Mouse (Mus musculus) lung, embryonic 15.5 days (tissue): Measurements from ENCODE around the gene Xrn2. TPM values are rescaled to one million over a fixed set of nuclear protein-coding genes. Genes with fewer than 3 reads are reported as not detected.

Experiments
- ATAC-seq: fragments of 200-750 bp; cut with Nextera tagmentation; 2 replicates; pipeline ENCODE4 v1.8.0; 2017; ENCODE audit warnings: moderate number of reproducible peaks, borderline replicate concordance; ENCODE audit not compliant: low FRiP score, low TSS enrichment; ENCODE audit errors: extremely low read depth
- H3K27ac ChIP-seq: fragments of 300-500 bp; sonication (generic); 2 replicates; pipeline ENCODE4 v1.5.1; 2015; ENCODE audit warnings: moderate library complexity, mild to moderate bottlenecking, inconsistent platforms
- H3K27me3 ChIP-seq: fragments of 300-500 bp; sonication (generic); 2 replicates; pipeline ENCODE4 v1.6.1; 2015; ENCODE audit warnings: inconsistent platforms
- H3K36me3 ChIP-seq: fragments of 300-500 bp; sonication (generic); 2 replicates; pipeline ENCODE4 v1.6.1; 2015; ENCODE audit warnings: inconsistent platforms
- H3K4me1 ChIP-seq: fragments of 300-500 bp; sonication (generic); 2 replicates; pipeline ENCODE4 v1.6.1; 2015; ENCODE audit warnings: inconsistent platforms
- H3K4me2 ChIP-seq: fragments of 300-500 bp; sonication (generic); 2 replicates; pipeline ENCODE4 v1.6.1; 2015; ENCODE audit warnings: inconsistent platforms, mild to moderate bottlenecking, moderate library complexity
- H3K4me3 ChIP-seq: fragments of 300-500 bp; sonication (generic); 2 replicates; pipeline ENCODE4 v1.5.1; 2015; ENCODE audit warnings: mild to moderate bottlenecking, inconsistent platforms
- H3K9ac ChIP-seq: fragments of 300-500 bp; sonication (generic); 2 replicates; pipeline ENCODE4 v1.6.1; 2015; ENCODE audit warnings: inconsistent platforms
- H3K9me3 ChIP-seq: fragments of 300-500 bp; sonication (generic); 2 replicates; pipeline ENCODE4 v1.6.1; 2016; ENCODE audit warnings: inconsistent platforms
- WGBS: fragments of 180-500 bp; shearing (Covaris S2); methylation state at CpG from one replicate; pipeline ENCODE4 v1.1.7; 2015; 5-methylcytosine and 5-hydroxymethylcytosine counted together
- polyA plus RNA-seq: library from polyadenylated mRNA; unstranded; fragments of >200 nt; fragmentation: Nextera tagmentation; extraction: Ambion mirVana; gene quantifications from 2 replicates; pipeline ENCODE4 v1.2.1, GENCODE M21; 2015

Gene Xrn2
- polyA plus RNA-seq = 77.3 and 77.6 TPM in 2 replicates

- ATAC-seq = peak; percentile 95
- Histone ChIP-seq H3K9ac (peak within 1 kb of the TSS; percentile 92), H3K4me1 (peaks cover 19% of the 10 kb centered on the region), H3K27me3 (no peaks in the 10 kb centered on the region), H3K36me3 (no peaks in the 10 kb centered on the region), H3K4me3 (peak within 1 kb of the TSS; percentile 97), H3K27ac (peak within 1 kb of the TSS; percentile 100), H3K9me3 (no peaks in the 10 kb centered on the region), H3K4me2 (peak within 1 kb of the TSS; percentile 77)
- under 1% methylated on average over 37 of the region's 37 CpGs for WGBS
Measured at GRCm38 (mm10) chr2:147012623-147013184, at the start of gene Xrn2. Xrn2 (plus strand) TSS chr2:147012996.

- WGBS = 71% methylated on average over 3 of the region's 3 CpGs
- no peaks in the 10 kb centered on the region for H3K36me3 ChIP-seq
Measured at GRCm38 (mm10) chr2:146975024-146975423, 37.8 kb upstream of the Xrn2 start.

DNA sequence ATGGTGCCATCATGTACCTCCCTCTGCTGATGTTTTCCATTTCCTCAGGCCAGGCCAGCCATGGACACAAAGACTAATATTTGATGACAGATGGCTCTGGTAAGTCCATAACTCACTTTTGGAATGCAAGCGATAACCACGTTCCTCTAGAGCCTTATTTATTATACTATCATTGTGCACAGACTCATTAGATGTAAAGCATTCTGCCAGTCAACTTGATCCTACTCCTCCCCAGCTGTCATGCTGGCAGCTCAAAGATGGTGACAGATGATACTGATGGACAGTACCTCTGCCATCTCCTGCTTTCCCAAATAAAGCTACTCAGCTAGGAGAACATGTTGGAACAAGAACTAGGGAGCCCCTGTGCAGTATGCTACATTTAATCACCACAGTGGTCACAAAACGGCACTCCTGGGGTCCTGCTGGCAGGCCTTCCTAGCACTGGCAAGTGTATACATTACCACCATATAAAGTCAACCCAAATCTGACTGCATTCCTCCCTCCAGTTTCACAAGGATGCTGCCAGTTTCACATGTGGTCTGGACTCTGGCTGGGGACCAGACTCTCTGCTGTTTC is 37.3 kb upstream of the Xrn2 start:
- H3K4me3 ChIP-seq = no peak overlapping the region
- H3K27ac ChIP-seq = no peak overlapping the region
- H3K9me3 ChIP-seq = no peaks in the 10 kb centered on the region
- no peaks in the 10 kb centered on the region for H3K36me3 ChIP-seq
- no peaks in the 10 kb centered on the region for H3K27me3 ChIP-seq
- no peak overlapping the region for H3K4me2 ChIP-seq
- 63% methylated on average over 3 of the region's 3 CpGs for WGBS
- H3K9ac ChIP-seq = no peak overlapping the region
- ATAC-seq = no peak
- no peaks in the 10 kb centered on the region for H3K4me1 ChIP-seq

More at GRCm38 (mm10) chr2:146975024-146975423, 37.8 kb upstream of the Xrn2 start:
- H3K27ac ChIP-seq = no peak overlapping the region
- no peaks in the 10 kb centered on the region for H3K27me3 ChIP-seq
- H3K4me1 ChIP-seq = no peaks in the 10 kb centered on the region
- H3K9ac ChIP-seq = no peak overlapping the region
- no peak for ATAC-seq
- no peak overlapping the region for H3K4me2 ChIP-seq
- no peak overlapping the region for H3K4me3 ChIP-seq
- H3K9me3 ChIP-seq = no peaks in the 10 kb centered on the region

DNA sequence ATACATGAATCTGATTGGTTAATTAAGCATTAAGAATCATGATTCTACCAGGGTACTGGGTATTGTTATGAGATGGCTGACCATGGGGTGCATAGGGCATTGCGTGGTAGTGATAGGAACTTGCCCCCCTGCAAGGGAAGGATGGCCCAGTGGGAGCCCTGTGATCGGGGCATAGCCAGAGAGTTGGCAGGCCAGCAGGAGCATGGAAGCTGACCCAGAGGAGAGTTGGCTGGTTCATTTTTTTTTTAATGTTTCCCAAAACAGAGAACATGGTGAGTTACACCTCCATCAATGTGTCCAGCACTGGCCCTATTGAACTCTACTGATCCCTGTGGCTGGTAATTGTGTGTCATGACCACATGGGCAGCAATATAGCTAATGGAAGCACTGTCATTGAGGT is 30.0 kb upstream of the Xrn2 start:
- no peak overlapping the region for H3K27ac ChIP-seq
- no peak overlapping the region for H3K9ac ChIP-seq
- no peak for ATAC-seq
- H3K27me3 ChIP-seq = no peaks in the 10 kb centered on the region
- WGBS = 83% methylated on average over 2 of the region's 2 CpGs
- H3K4me2 ChIP-seq = no peak overlapping the region
- no peaks in the 10 kb centered on the region for H3K4me1 ChIP-seq
- no peaks in the 10 kb centered on the region for H3K36me3 ChIP-seq
- no peak overlapping the region for H3K4me3 ChIP-seq
- H3K9me3 ChIP-seq = no peaks in the 10 kb centered on the region

DNA sequence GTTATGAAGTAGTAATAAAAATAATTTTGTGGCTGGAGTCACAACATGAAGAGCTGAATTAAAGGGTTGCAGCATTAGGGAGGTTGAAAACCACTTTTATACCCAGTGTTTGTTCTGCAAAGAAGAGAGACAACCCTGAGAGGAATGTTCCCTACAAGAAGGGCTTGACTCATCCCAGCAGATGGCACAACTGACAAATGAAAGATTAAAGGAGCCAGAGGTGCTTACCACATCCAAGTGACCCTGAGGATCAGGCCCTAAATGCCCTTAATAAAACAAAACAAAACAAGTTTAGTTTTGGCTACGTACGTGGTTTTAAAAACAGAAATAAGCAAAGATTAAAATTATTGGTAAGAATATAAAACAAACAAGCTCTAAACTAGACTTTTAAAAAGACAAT is 28.0 kb upstream of the Xrn2 start:
- no peak for ATAC-seq
- H3K4me3 ChIP-seq = no peak overlapping the region
- no peaks in the 10 kb centered on the region for H3K4me1 ChIP-seq
- H3K36me3 ChIP-seq = no peaks in the 10 kb centered on the region
- no peak overlapping the region for H3K27ac ChIP-seq
- WGBS = 90% methylated on average over 2 of the region's 2 CpGs
- H3K9me3 ChIP-seq = no peaks in the 10 kb centered on the region
- H3K4me2 ChIP-seq = no peak overlapping the region
- H3K9ac ChIP-seq = no peak overlapping the region
- H3K27me3 ChIP-seq = no peaks in the 10 kb centered on the region

GRCm38 (mm10) chr2:146985807-146986206 is 27.0 kb upstream of the Xrn2 start:
- H3K4me1 ChIP-seq = no peaks in the 10 kb centered on the region
- no peak overlapping the region for H3K27ac ChIP-seq
- no peaks in the 10 kb centered on the region for H3K36me3 ChIP-seq
- H3K9me3 ChIP-seq = no peaks in the 10 kb centered on the region
- H3K27me3 ChIP-seq = no peaks in the 10 kb centered on the region
- no peak overlapping the region for H3K4me2 ChIP-seq
- WGBS = 76% methylated on average over 1 of the region's 1 CpGs
- H3K9ac ChIP-seq = no peak overlapping the region
- no peak for ATAC-seq
- H3K4me3 ChIP-seq = no peak overlapping the region

GRCm38 (mm10) chr2:146986429-146986828 is 26.4 kb upstream of the Xrn2 start:
- no peak overlapping the region for H3K4me3 ChIP-seq
- H3K27ac ChIP-seq = no peak overlapping the region
- ATAC-seq = no peak
- no peaks in the 10 kb centered on the region for H3K36me3 ChIP-seq
- no peaks in the 10 kb centered on the region for H3K4me1 ChIP-seq
- no peak overlapping the region for H3K9ac ChIP-seq
- H3K27me3 ChIP-seq = no peaks in the 10 kb centered on the region
- no peaks in the 10 kb centered on the region for H3K9me3 ChIP-seq
- no peak overlapping the region for H3K4me2 ChIP-seq

- Histone ChIP-seq H3K4me2 (no peak overlapping the region), H3K4me3 (no peak overlapping the region), H3K27ac (no peak overlapping the region), H3K9ac (no peak overlapping the region), H3K36me3 (no peaks in the 10 kb centered on the region), H3K4me1 (peaks cover 9% of the 10 kb centered on the region), H3K9me3 (no peaks in the 10 kb centered on the region), H3K27me3 (no peaks in the 10 kb centered on the region)
- WGBS = 84% methylated on average over 2 of the region's 2 CpGs
- ATAC-seq = no peak
Measured at GRCm38 (mm10) chr2:147007265-147007664, 5.5 kb upstream of the Xrn2 start.

DNA sequence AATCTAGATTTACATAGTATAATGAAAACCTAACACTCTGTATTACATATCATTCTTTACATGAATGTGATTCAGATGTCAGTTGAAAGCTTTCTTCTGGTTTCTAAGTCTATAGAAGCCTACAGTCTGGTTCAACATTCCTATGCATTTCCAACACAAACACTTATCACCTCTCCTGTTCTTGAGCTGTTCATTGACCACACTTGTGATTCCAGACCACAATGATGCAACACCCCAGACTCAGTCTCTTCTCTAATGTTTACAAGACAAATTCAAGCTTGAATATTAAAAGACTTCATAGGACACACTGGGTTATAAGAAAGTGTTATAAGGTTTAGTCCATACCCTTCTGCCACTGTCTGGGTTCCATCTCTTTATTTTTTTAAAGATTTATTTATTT is 3.7 kb upstream of the Xrn2 start:
- no peaks in the 10 kb centered on the region for H3K27me3 ChIP-seq
- no peaks in the 10 kb centered on the region for H3K9me3 ChIP-seq
- peaks cover 10% of the 10 kb centered on the region for H3K4me1 ChIP-seq
- no peak overlapping the region for H3K9ac ChIP-seq
- no peaks in the 10 kb centered on the region for H3K36me3 ChIP-seq
- H3K27ac ChIP-seq = no peak overlapping the region
- no peak for ATAC-seq
- no peak overlapping the region for H3K4me2 ChIP-seq
- no peak overlapping the region for H3K4me3 ChIP-seq

DNA sequence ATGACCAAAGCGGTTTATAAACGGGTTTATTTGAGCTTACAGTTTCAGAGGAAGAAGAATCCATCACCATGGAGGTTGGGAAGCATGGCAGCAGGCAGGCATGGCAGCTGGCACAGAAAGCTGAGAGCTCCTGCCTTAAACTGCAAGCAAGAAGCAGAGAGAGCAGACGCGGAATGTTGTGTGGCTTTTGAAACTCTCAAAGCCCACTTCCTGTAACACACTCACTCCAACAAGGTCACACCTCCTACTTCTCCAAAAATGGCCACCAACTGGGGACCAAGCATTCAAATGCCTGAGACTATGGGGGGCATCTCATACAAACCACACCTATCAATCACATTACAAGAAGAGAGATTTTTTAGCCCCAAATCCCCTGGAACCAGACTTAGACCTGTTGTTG is 2.7 kb upstream of the Xrn2 start:
- Histone ChIP-seq H3K27ac (no peak overlapping the region), H3K36me3 (no peaks in the 10 kb centered on the region), H3K9me3 (no peaks in the 10 kb centered on the region), H3K4me1 (peaks cover 16% of the 10 kb centered on the region), H3K27me3 (no peaks in the 10 kb centered on the region), H3K9ac (no peak overlapping the region), H3K4me3 (no peak overlapping the region), H3K4me2 (no peak overlapping the region)
- no peak for ATAC-seq
- WGBS = 95% methylated on average over 4 of the region's 4 CpGs

- Histone ChIP-seq H3K4me1 (peaks cover 18% of the 10 kb centered on the region), H3K4me2 (no peak overlapping the region), H3K9me3 (no peaks in the 10 kb centered on the region), H3K4me3 (no peak overlapping the region), H3K36me3 (no peaks in the 10 kb centered on the region), H3K9ac (no peak overlapping the region), H3K27ac (no peak overlapping the region), H3K27me3 (no peaks in the 10 kb centered on the region)
- 90% methylated on average over 9 of the region's 9 CpGs for WGBS
- ATAC-seq = no peak
Measured at GRCm38 (mm10) chr2:147010952-147011351, 1.8 kb upstream of the Xrn2 start.

- Histone ChIP-seq H3K9ac (peak overlapping the region; percentile 92), H3K9me3 (no peaks in the 10 kb centered on the region), H3K36me3 (no peaks in the 10 kb centered on the region), H3K27me3 (no peaks in the 10 kb centered on the region), H3K4me3 (peak overlapping the region; percentile 97), H3K27ac (peak overlapping the region; percentile 100), H3K4me2 (peak overlapping the region; percentile 77), H3K4me1 (peaks cover 19% of the 10 kb centered on the region)
- 51% methylated on average over 3 of the region's 3 CpGs for WGBS
- no peak for ATAC-seq
Measured at GRCm38 (mm10) chr2:147011474-147012140, 1.2 kb upstream of the Xrn2 start.
